Mouse (Mus musculus) heart, adult 18-20 months (tissue): ENCODE measurements around the gene Tacc2. TPM values are rescaled to one million over a fixed set of nuclear protein-coding genes. Genes with fewer than 3 reads are reported as not detected.
A peak's percentile ranks its signal among the peaks of the same experiment; 100 is the strongest.
"Not testable (repeated sequence)": the region's sequence is repeated elsewhere in the genome, so short reads cannot be mapped to it uniquely, and the experiment has no call there.

Experiments
- DNase-seq, 2 experiments: peaks; one replicate each; pipeline ENCODE4 v3.0.0; 2021 to 2022; ENCODE audit warnings: mixed read lengths in 1 of 2
- total RNA-seq, 2 experiments: library from RNA; stranded (reverse); gene quantifications; 2 replicates each; pipeline ENCODE4 v1.2.3; 2021

Gene Tacc2
- total RNA-seq, 2 experiments from 2014 or later = 317 to 395 TPM

DNA sequence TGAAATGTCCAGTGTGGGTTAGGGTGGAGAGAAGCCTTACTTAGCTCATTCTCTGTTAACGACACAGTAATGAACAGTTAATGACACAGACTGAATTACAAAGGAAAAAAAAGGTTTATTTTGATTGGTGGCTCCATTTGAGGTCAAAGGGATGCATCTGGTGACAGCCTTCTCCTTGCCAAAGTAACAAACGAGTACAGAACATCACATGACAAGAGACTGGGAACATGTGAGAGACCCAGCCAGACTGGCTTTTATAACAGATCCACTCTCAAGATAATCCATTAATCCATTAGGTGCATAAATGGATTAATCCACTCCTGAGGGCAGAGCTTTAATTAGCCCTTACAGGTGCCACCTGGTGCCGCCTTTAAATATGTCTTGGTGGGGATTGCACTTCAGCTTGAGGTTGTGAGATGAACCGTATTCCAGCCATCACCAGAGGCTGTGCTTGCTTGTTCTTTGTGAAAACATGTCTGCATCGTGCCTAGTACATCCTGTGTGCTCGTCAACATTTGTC lies 75.9 kb downstream of the Tacc2 start:
- no peak for DNase-seq

DNA sequence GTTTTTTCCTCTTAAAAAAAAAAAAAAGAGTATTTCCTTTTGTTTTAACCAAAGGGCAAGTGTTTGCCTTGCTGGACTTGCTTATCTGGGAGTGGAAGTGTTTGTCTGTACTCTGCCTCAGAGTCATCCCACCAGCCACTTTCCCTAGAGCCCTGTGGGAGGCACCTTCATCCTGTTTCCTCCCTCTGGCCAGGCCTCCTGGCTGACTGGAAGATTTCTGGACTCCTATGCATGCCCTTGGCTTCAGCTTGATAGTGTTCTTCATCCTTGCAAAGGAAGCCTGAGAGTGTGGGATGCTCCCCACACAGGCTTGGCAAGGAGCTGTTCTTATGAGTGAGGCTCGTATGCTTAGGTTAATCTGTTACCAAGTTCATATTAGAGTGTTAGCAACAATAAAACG lies 77.3 kb downstream of the Tacc2 start:
- peak; percentile 72 to 89 for DNase-seq

GRCm38 (mm10) chr7:130656965-130657364 lies 79.7 kb downstream of the Tacc2 start:
- no peak for DNase-seq

DNA sequence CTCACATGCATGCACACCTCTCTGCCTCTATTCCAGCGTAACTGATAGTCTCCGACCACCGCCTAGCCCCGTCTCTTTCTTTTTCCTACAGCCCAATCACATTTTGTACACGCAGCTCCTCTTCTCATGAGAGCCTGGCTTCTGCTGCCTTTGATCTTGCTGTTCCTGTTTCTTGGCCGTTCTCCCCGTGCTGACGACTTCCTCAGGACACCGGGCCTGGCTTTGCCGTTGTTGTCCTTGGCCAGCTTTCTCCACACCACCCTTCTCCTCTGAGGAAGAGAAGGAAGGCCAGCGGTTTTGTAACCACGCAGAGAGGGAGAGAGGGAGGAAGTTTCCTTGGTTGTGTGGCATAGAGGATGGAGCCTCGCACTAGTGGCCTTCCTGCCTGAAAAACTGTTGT lies 80.5 kb downstream of the Tacc2 start:
- peak; percentile 93 to 97 for DNase-seq

GRCm38 (mm10) chr7:130659129-130659528 lies 81.9 kb downstream of the Tacc2 start:
- no peak for DNase-seq

GRCm38 (mm10) chr7:130662250-130662649 lies 85.0 kb downstream of the Tacc2 start:
- DNase-seq = no peak

GRCm38 (mm10) chr7:130662869-130663268 lies 85.6 kb downstream of the Tacc2 start:
- no peak for DNase-seq

- DNase-seq = no peak
Observed at GRCm38 (mm10) chr7:130664037-130664436, 86.8 kb downstream of the Tacc2 start.

- no peak for DNase-seq
Observed at GRCm38 (mm10) chr7:130664629-130665028, 87.4 kb downstream of the Tacc2 start.

DNA sequence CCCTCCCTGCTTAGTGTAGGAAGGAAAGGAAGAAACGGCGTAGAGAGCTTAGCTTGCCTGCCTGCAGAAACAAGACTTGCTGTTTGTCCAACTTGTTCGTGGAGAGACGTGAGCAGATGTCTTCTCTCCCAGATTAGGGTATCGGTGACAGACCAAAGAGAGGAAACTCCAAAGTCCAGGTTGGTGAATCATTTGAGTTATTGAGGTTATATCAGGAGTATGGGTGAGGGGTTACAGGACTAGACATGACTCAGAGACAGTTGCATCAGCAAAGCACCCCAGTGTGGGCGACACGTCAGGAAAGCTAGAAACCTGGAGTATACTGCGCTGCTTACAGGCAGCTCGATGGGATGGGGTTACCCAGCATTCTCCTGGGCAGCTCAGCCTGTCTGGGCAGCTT lies 88.1 kb downstream of the Tacc2 start:
- DNase-seq = no peak

DNA sequence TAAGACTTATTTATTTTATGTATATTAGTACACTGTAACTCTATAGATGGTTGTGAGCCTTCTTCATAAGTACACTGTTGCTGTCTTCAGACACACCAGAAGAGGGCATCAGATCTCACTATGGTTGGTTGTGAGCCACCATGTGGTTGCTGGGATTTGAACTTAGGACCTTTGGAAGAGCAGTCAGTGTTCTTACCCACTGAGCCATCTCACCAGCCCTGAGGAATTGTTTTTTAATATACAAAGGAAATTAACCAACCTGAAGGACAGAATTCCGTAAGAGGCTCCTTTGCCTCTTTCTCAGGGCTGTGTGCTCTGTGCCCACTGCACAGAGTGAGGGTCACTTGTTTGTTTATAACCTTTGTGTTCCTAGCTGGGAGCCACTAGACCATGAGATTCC lies 90.8 kb downstream of the Tacc2 start:
- DNase-seq = not testable (repeated sequence)

DNA sequence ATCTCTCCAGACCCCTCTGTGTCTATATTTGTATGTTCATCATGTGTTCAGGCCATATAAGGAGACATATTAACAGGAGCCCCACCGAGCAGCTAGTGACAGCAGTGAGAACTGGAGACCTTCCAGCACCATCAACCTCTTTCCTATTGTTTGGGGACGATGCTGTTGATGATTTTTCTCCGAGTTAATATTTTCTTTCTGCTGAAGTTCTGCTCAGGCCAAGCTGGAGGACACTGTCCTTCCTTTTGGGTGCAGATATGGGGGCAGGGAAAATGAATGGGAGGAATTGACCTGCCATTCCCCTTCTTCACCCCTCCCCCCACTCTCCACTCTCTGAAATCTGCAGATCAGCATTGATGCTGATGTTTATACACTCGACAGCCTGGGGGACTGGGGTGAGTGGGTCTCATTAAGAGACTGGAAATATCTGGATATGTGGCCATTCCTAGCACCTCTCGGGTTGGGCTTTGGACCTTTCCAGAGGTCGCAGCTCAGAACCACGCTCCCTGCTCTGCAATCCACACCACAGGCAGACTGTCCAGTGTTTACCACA lies 91.6 kb downstream of the Tacc2 start:
- peak in 1 of 2 experiments; percentile 54 for DNase-seq

- DNase-seq = peak; percentile 82 to 84
Observed at GRCm38 (mm10) chr7:130669370-130669881, 92.2 kb downstream of the Tacc2 start.

GRCm38 (mm10) chr7:130670358-130670757 lies 93.1 kb downstream of the Tacc2 start:
- DNase-seq = peak; percentile 57 to 83

- DNase-seq = peak; percentile 87 to 93
Observed at GRCm38 (mm10) chr7:130671301-130671700, 94.1 kb downstream of the Tacc2 start.

DNA sequence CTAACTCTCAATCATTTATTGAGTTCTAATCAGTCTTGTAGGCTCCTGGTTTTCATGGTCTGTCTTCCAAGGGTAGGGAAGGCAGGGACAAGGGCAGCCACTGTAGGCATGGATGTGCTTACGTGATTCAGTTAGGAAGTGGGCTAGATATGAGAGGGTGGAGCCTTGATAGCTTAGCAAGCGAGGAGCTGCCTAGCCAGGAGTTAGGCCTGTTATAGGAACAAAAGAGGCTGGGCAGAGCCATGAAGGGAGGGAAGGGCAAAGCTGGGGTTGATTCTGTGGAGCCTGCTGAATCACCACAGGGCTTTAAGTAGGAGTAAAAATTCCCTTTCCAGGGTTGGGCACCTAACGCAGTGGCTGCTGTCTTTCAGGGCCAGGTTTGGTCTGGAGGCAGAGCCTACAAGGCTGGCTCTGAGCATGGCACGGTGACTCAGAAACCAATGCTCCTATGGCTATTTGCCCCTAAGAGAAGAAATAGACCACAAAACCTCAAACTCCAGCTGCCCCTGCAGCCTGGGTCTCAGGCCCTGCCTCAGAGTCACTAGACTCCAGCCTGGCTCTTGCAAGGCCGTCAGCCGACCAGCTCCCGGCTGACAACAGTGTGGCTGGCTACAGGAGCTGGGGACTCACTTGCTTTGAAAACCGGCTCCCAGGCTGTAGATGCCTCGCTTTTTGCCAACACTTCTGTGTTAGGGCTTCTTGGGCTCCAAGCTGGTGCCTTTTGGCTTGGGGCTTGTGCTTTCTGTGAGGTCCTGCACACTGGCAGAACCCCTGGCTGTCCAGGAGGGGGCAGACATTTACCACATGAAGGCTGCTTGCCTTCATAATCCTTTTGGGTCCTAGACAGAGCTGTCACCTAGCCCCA lies 96.2 kb downstream of the Tacc2 start:
- DNase-seq = peak in 1 of 2 experiments; percentile 72

DNA sequence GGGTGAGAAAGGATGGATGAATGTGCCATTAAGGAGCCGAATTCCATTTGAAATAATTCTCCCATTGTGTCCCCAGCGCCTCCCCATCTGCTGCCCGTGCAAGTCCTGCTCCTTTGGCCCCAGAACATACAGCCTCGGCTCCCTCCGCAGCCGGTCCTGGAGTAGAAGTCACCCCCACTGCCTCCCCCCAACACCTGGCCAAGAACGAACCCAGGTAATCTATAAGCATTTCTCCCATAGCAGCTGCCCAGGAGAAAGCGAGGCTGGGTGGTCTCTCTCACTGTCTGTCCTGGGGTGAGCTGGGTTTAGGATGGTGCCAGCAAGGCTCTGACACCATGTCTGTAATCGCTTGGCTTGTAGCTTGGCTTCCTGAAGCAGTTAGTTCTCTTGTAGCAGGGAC lies 97.3 kb downstream of the Tacc2 start:
- DNase-seq = no peak

DNA sequence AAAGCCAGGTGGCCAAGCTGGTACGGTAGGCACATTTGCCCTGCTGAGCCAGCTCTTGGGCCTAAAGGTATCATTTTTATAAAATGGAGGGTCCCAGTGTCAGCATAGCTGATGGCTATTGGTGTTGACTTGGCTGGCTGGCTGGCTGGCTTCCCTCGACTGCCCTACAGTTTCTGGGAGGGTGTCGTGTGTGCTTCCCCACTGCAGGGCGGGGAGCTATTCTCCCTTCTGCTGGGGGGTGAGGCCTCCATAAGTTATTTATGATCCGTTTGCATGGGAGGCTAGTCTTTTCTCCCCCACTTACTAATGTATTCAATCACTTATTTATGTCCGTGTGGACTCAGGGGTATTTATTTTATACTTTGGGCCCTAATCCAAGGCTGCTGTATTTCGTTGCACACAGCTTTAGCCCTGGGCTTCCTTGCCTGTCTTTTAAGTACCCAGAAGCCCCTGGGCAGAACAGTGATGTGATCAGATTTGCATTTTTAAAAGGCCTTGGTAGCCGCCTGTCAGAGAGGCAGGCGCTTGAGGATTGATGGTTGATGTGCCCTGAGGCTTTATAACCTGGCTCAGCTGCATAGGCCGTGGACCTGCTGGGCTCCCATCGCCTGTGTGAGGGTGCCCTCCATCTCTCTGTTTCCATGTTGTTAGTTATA lies 99.8 kb downstream of the Tacc2 start:
- no peak for DNase-seq

DNA sequence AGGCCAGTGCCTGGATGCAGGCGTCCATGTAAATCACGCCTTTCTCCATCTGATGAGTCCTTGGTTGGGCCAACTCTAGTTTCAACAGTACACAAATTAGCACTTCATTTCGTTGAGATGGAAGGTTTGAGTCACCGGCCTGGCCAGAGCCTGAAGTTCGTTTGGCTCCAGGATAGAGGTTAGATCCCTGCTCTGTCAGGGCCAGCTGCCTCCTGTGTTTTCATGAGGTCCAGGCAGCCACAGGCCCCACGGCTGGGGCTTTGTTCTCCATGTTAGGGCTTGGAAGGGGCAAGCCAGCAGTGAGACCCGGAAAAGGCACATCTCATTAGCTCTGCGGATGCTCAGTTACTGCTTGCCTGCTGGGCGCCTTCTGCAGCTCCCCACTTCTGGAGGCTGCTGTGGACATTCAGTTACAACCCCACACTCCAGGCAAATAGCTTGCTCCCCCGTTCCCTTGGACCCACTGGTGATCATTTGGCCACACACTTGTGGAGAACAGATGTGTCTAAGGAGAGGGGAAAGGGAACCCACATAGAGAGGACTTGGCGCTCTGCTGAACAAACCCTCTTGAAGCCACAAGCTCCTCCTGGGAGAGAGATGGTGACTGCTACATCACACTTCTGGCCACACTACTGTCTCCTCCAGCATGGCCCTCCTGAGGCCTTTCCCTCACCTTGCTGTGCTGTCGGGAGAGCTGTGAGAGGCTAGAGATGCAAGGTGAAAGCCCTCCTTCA lies 100.5 kb downstream of the Tacc2 start:
- peak in 1 of 2 experiments; percentile 73 for DNase-seq

GRCm38 (mm10) chr7:130678414-130678813 lies 101.2 kb downstream of the Tacc2 start:
- peak; percentile 80 to 89 for DNase-seq

DNA sequence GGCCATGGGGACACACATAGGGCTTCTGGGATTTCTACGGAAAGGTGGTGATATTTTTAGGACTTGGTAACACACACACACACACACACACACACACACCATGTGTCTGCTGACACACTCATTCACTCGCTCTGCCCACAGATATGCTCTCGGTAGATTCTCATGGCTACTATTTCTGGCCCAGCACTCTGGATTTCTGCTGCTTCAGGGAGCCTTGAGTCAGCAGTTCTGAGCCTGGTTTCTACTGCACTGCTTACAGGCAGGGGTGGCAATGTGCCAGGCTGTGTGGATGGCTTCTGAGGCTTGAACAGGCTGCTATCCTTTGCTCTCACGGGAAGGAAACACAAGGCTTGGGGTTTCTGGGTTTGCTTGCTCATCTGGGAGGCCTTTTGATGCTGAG lies 104.6 kb downstream of the Tacc2 start:
- peak; percentile 68 to 70 for DNase-seq

DNA sequence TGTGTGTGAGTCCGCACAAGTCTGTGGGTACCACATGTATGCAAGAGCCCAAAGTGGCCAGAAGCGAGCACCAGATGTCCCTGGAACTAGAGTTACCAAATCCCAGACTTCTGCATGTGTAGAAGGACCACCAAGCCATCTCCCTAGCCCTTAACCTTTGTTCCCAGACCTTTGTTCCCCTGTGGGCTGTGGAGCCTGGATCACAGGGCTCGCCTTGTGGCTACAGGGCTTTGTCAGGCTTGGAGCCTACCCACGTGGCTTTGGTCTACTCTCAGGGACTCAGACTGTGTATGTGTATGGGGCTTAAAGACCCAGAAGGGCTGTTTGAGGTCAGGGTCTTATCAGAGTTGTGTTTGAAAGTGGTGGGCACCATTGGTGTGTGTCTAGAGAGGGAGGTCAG lies 111.4 kb downstream of the Tacc2 start:
- no peak for DNase-seq
